Mouse (Mus musculus) intestine, embryonic 16.5 days (tissue): ENCODE results near the gene Proser3. TPM values are rescaled to one million over a fixed set of nuclear protein-coding genes. Genes with fewer than 3 reads are reported as not detected.

ENCODE experiments used
- ATAC-seq: fragments of 200-750 bp; cut with Nextera tagmentation; 2 replicates; pipeline ENCODE4 v1.8.0; 2017; ENCODE audit warnings: moderate TSS enrichment, moderate library complexity
- H3K27ac ChIP-seq: fragments of 300-500 bp; sonication (generic); 2 replicates; pipeline ENCODE4 v1.5.1; 2014; ENCODE audit warnings: mild to moderate bottlenecking, low read length
- H3K27me3 ChIP-seq: fragments of 300-500 bp; sonication (generic); replicated peaks from 2 replicates; pipeline ENCODE4 v1.6.1; 2014; ENCODE audit warnings: low read length, control low read depth, mixed read lengths; ENCODE audit not compliant: control insufficient read depth, insufficient read depth
- H3K36me3 ChIP-seq: fragments of 300-500 bp; sonication (generic); 2 replicates; pipeline ENCODE4 v1.6.1; 2014; ENCODE audit warnings: low read length, control low read depth; ENCODE audit not compliant: control insufficient read depth, insufficient read depth
- H3K4me1 ChIP-seq: fragments of 300-500 bp; sonication (generic); 2 replicates; pipeline ENCODE4 v1.6.1; 2014; ENCODE audit warnings: low read length, control low read depth, mixed read lengths; ENCODE audit not compliant: control insufficient read depth, insufficient read depth
- H3K4me2 ChIP-seq: fragments of 300-500 bp; sonication (generic); 2 replicates; pipeline ENCODE4 v1.6.1; 2014; ENCODE audit warnings: low read depth, low read length, control low read depth
- H3K4me3 ChIP-seq: fragments of 300-500 bp; sonication (generic); 2 replicates; pipeline ENCODE4 v1.5.1; 2014; ENCODE audit warnings: mild to moderate bottlenecking, low read length
- H3K9ac ChIP-seq: fragments of 300-500 bp; sonication (generic); 2 replicates; pipeline ENCODE4 v1.6.1; 2014; ENCODE audit warnings: low read depth, low read length
- H3K9me3 ChIP-seq: fragments of 300-500 bp; sonication (generic); 2 replicates; pipeline ENCODE4 v1.6.1; 2016; ENCODE audit warnings: low read length, control low read depth; ENCODE audit not compliant: control insufficient read depth
- WGBS: fragments of 180-500 bp; shearing (Covaris S2); extraction: QIAGEN DNeasy Blood & Tissue Kit; methylation state at CpG from one replicate; pipeline ENCODE4 v1.1.7; 2014; 5-methylcytosine and 5-hydroxymethylcytosine counted together
- microRNA-seq: library from miRNA; unstranded; fragments of <30 nt; microRNA quantifications from one replicate; pipeline ENCODE4, GENCODE M21; 2016
- polyA plus RNA-seq: library from polyadenylated mRNA; unstranded; fragments of >200 nt; fragmentation: Nextera tagmentation; extraction: Ambion mirVana; gene quantifications from 2 replicates; pipeline ENCODE4 v1.2.1, GENCODE M21; 2015

Gene Proser3
- polyA plus RNA-seq, 1 experiment from 2014 or later: 7.6 TPM

GRCm38 (mm10) chr7:30490251-30490956 is 61.7 kb downstream of the Proser3 start:
- Histone ChIP-seq H3K27ac (no peak overlapping the region), H3K4me3 (no peak overlapping the region), H3K36me3 (no peaks in the 10 kb centered on the region), H3K27me3 (no peaks in the 10 kb centered on the region), H3K4me1 (peaks cover 3% of the 10 kb centered on the region; the same call in 1 of the 2 replicates), H3K9me3 (no peaks in the 10 kb centered on the region), H3K4me2 (no peak overlapping the region), H3K9ac (no peak overlapping the region)
- no peak for ATAC-seq
- WGBS: 32% methylated on average over 16 of the region's 16 CpGs

Small RNA genes lying within 50 kb of the gene (microRNA-seq; reads per million reads assigned to microRNA genes)
- gene Gm38670 (not detected), gene Mir3569 (not detected)

Other genes with a start within 250 kb of the Proser3 start
- 68.8 and 70.6 TPM in 2 replicates for gene Alkbh6, start 243.6 kb downstream of the Proser3 start, polyA plus RNA-seq
- 58.9 and 59.7 TPM in 2 replicates for gene Syne4, start 237.5 kb downstream of the Proser3 start, polyA plus RNA-seq
- gene E130208F15Rik, start 230.6 kb downstream of the Proser3 start, polyA plus RNA-seq: 0.61 and 2.8 TPM in 2 replicates
- gene Sdhaf1, start 228.4 kb downstream of the Proser3 start, polyA plus RNA-seq: 13.8 and 14.3 TPM in 2 replicates
- gene Lrfn3, start 189.5 kb downstream of the Proser3 start, polyA plus RNA-seq: 2.5 and 3.0 TPM in 2 replicates
- gene Tyrobp, start 138.5 kb downstream of the Proser3 start, polyA plus RNA-seq: 55.2 and 59.9 TPM in 2 replicates
- 2.4 and 3.1 TPM in 2 replicates for gene Hcst, start 132.4 kb downstream of the Proser3 start, polyA plus RNA-seq
- gene Nfkbid, start 130.6 kb downstream of the Proser3 start, polyA plus RNA-seq: 2.6 TPM in 2 replicates
- gene Aplp1, start 106.8 kb downstream of the Proser3 start, polyA plus RNA-seq: 32.4 and 33.3 TPM in 2 replicates
- 1.0 and 1.1 TPM in 2 replicates for gene Kirrel2, start 94.6 kb downstream of the Proser3 start, polyA plus RNA-seq
- 0.94 and 1.8 TPM in 2 replicates for gene Nphs1, start 94.0 kb downstream of the Proser3 start, polyA plus RNA-seq
- 9.9 and 13.0 TPM in 2 replicates for gene Prodh2, start 58.7 kb downstream of the Proser3 start, polyA plus RNA-seq
- 5.6 and 6.4 TPM in 2 replicates for gene Arhgap33, start 17.2 kb downstream of the Proser3 start, polyA plus RNA-seq
- 48.4 and 53.8 TPM in 2 replicates for gene Hspb6, start 121 bp downstream of the Proser3 start, polyA plus RNA-seq
- gene Lin37, start 7.5 kb upstream of the Proser3 start, polyA plus RNA-seq: 44.5 and 50.0 TPM in 2 replicates
- gene U2af1l4, start 11.0 kb upstream of the Proser3 start, polyA plus RNA-seq: 71.2 and 73.8 TPM in 2 replicates
- gene Gm49396, start 11.0 kb upstream of the Proser3 start, polyA plus RNA-seq: 9.2 and 9.3 TPM in 2 replicates
- gene Psenen, start 11.3 kb upstream of the Proser3 start, polyA plus RNA-seq: 158 and 168 TPM in 2 replicates
- gene Igflr1, start 13.1 kb upstream of the Proser3 start, polyA plus RNA-seq: 3.7 and 5.4 TPM in 2 replicates
- 6.8 and 7.1 TPM in 2 replicates for gene Kmt2b, start 36.4 kb upstream of the Proser3 start, polyA plus RNA-seq
- 1.2 and 1.9 TPM in 2 replicates for gene Zbtb32, start 46.6 kb upstream of the Proser3 start, polyA plus RNA-seq
- 5.9 and 7.3 TPM in 2 replicates for gene Upk1a, start 60.5 kb upstream of the Proser3 start, polyA plus RNA-seq
- 1,335 and 1,344 TPM in 2 replicates for gene Cox6b1, start 73.9 kb upstream of the Proser3 start, polyA plus RNA-seq
- gene Etv2, start 83.6 kb upstream of the Proser3 start, polyA plus RNA-seq: not detected in 2 replicates
- gene Rbm42, start 98.0 kb upstream of the Proser3 start, polyA plus RNA-seq: 93.8 and 95.7 TPM in 2 replicates
- gene Haus5, start 112.7 kb upstream of the Proser3 start, polyA plus RNA-seq: 33.7 and 39.4 TPM in 2 replicates
- not detected in 2 replicates for gene Pmis2, start 119.3 kb upstream of the Proser3 start, polyA plus RNA-seq
- 4.7 and 4.8 TPM in 2 replicates for gene 2200002J24Rik, start 146.6 kb upstream of the Proser3 start, polyA plus RNA-seq
- gene Atp4a, start 159.9 kb upstream of the Proser3 start, polyA plus RNA-seq: 1.6 and 2.5 TPM in 2 replicates
- 242 and 249 TPM in 2 replicates for gene Tmem147, start 177.2 kb upstream of the Proser3 start, polyA plus RNA-seq
- 0.32 TPM in 1 of 2 replicates, not detected in the other for gene Gapdhs, start 191.4 kb upstream of the Proser3 start, polyA plus RNA-seq
- 0.89 and 1.6 TPM in 2 replicates for gene Sbsn, start 199.2 kb upstream of the Proser3 start, polyA plus RNA-seq
- gene Dmkn, start 211.5 kb upstream of the Proser3 start, polyA plus RNA-seq: 4.4 and 5.8 TPM in 2 replicates
- 1.5 and 3.4 TPM in 2 replicates for gene Krtdap, start 235.6 kb upstream of the Proser3 start, polyA plus RNA-seq